Mouse (Mus musculus) urinary bladder, adult 18-20 months (tissue): ENCODE results near the gene Rbm33.

Experiments
- DNase-seq, 2 experiments: peaks; one replicate each; pipeline ENCODE4 v3.0.0; 2022; ENCODE audit warnings: low spot score in 2 of 2, mixed read lengths in 2 of 2

Gene Rbm33

DNA sequence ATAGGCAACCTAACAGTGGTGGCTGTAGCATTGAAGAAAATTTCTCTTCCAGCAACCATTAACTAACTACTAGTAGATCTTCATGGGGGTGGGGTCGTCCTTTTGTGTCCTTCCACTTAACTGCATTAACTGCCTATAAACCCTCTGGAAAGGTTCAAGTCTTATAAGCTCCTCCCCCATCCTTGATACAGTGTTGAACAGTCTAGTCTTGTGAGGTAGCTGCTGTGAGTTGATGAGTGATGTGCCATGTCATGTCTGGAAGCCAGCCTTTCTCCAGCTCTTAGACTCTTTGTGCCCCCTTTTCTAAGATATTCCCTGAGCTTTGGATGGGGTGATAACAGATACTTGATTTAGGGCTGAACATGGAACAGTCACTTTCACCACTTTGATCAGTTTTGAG lies 7.5 kb downstream of the Rbm33 start:
- DNase-seq = no peak

DNA sequence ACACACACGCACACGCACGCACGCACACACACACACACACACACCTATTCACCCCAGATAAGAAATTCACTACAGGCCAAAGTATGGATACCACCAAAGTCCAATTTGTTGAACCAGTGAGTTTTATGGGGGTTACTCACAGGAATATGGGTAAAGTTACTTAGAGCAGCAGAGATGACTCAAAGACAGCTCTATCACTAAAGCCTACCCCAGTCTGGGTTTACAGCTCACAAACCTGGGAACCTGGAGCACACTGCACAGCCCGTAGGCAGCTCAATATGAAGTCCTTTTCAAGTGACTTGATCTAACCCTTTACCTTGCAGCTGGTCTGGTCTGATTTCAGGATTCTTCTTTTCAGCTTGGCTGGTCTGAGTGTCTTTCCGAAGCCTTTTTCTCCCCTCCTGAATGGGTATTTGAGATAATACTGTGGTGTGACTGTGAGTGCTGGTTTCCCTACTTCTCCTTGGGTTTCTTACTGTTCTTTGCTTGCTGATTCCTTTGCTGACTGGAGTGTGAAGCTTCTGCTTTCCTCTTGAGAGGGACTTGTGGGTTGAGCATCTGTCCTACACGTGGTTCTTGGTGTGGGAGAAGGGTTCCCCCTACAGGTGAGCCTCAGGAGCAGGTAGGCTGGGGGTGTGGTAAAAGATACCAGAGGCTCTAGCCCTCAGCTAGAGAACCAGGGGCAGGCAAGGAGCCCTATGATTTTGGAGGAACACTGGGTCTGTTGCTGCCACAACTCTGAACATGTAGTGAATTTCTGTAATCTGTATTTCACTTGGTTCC lies 12.3 kb downstream of the Rbm33 start:
- no peak for DNase-seq

DNA sequence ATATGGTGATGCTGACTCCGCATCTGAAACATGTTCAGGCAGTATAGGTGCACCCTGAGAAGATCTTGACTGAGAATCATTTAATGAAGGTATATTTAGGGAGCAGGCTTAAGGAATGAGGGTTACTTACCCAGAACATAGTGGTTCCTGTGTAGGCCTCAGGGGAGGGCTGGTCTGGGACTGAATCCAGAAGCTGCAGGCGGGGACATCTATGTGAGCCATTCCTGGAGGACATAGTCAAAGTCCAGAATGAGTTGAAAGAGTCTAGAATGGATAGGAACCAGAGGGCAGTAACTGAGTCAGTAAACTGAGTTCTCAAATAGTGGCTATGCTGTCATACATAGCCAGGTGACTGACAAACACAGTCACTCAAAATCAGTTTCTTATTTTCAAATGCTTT lies 16.8 kb downstream of the Rbm33 start:
- DNase-seq = no peak

- no peak for DNase-seq
Observed at GRCm38 (mm10) chr5:28351857-28352513, 35.1 kb downstream of the Rbm33 start.

DNA sequence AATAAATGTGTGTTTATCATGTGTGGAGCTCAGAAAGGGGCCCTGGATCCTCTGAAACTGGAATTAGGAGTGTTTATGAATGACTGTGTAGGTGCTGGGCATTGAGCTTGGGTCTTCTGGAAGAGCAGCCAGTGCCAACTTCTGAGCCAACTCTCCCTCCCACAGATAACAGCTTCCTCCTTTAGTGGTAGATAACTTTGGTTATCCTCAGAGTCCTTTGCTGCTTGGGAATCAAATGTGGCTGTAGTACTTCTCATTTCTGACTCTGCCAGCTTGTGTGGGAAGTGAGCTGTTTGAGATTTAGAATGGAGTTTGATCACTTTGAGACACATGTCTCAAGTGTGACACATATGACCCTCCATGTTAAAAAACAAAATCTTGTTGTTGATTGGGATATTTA lies 38.7 kb downstream of the Rbm33 start:
- no peak for DNase-seq

DNA sequence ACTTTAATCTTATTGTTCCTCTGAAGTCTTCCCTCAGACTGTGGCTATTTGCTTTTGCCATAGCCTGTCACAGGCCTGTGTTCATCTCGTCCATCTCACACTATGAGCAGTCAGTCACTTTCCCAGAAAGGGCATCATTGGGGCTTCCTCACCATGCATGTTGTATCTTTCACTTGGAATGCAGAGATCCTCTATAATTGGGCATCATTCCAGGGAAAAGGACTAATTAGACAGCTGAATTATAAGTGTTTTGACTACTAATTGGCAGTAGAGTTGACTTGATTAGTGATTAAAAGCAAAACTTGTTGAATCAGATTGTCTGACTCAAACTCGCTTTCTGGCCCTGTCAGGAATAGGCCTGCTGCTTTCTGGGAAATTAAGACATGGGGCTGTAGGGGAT lies 43.8 kb downstream of the Rbm33 start:
- no peak for DNase-seq

DNA sequence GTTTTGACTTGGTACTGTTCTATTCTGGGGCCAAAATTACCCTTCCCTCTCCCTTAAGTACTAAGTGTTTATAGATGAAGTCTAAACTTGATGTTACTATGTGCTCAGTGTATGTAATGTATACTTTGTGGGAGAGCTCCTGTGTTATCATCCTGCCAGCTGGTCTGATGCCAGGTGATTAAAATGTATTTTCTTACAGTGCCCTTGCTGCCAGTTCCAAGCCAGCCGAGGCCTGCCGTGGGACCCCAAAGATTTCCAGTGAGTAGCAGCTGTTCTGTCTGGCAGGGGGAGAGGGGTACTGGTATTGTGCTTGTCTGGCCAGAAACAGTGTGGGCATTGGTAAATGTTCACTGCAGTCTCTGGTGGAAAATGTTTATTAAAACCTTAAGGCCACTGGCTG lies 51.1 kb downstream of the Rbm33 start:
- no peak for DNase-seq

GRCm38 (mm10) chr5:28370836-28371235 lies 53.9 kb downstream of the Rbm33 start:
- DNase-seq = no peak

DNA sequence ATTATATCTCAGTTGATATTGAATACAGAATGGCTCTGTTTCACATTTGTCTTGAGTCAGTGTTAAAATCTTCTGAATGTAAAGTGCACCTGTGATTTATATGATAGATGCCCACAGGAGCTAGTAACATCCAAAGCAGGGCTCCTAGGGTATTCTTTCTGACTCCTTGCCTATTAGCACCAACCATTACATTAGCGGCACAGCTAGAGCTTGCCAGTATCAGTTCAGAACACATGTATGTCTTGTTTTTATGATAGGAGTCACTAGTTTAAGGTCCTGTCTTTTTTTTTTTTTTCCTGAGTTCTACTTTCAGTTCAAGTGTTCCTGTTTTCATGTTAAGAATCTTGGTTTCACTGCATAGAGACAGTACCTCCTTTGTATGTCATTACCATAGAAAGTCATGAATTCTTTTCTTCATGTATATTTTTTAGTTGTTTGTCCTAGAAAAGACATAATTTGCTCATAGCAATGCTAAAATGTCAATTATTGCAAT lies 55.3 kb downstream of the Rbm33 start:
- DNase-seq = no peak

- no peak for DNase-seq
Observed at GRCm38 (mm10) chr5:28373498-28374427, 56.8 kb downstream of the Rbm33 start.

GRCm38 (mm10) chr5:28377299-28377698 lies 60.4 kb downstream of the Rbm33 start:
- DNase-seq = no peak

DNA sequence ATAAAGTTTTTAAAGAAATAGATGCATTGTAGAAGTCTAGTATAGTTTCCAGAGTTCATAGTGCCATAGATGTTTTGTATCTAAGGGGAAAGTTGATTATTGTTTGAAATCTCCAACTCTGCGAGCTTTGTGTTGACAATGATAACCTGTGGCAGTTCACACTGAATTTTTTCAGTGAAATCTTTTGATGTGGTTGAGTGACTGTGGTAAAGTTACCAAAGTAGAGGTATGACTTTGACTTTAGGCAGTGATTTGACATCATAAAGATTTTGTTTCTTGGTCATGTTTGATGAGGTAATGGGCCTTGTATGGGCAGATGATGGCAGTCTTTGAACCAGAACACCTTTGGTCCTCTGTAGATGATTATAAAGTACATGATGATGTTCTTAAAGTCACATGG lies 65.4 kb downstream of the Rbm33 start:
- DNase-seq = no peak

- DNase-seq = no peak
Observed at GRCm38 (mm10) chr5:28386783-28387182, 69.9 kb downstream of the Rbm33 start.

DNA sequence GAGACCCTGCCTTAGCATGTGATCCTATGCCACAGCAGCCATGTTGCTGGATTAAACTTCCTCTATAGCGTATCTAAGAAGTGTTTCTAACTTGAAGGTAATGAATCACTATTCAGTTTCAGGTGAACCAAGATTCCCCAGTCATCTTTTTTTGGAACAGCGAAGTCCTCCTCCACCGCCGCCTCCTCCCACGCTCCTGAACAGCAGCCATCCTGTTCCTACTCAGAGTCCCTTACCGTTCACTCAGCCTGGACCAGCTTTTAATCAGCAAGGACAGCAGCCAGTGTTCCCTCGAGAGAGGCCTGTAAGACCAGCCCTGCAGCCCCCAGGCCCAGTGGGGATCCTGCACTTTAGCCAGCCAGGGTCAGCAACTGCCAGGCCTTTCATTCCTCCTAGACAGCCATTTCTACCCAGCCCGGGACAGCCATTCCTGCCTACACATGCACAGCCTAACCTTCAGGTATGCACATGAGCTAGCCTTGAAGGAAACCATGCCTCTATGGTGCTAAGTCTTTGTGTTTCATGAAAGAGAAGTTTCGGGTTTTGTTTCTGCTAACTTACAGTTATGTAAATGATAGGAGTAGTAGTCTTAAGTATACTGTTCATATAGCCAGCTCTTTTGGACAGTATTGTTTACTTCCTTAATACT lies 70.7 kb downstream of the Rbm33 start:
- DNase-seq = no peak

GRCm38 (mm10) chr5:28388184-28388583 lies 71.3 kb downstream of the Rbm33 start:
- DNase-seq = peak; percentile 18 to 28

- no peak for DNase-seq
Observed at GRCm38 (mm10) chr5:28390189-28390588, 73.3 kb downstream of the Rbm33 start.

DNA sequence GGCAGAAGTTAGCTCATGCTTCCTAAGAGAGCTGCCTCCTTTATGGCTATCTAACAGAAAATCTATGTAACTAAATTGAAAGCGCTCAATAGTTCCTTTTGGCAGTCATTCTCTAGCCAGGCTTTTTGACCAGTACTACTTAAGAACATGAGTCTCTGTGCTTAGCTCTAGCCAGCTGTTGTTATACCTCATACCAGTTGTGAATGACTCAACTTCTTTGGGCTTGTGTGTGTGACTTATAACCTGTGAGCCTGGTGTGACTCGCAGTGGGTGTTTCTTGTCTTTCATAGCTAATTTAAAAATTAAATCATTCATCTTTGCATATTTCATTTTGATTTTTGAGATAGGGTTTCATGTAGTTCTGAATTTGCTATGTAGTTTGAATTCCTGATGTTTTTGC lies 80.4 kb downstream of the Rbm33 start:
- no peak for DNase-seq

DNA sequence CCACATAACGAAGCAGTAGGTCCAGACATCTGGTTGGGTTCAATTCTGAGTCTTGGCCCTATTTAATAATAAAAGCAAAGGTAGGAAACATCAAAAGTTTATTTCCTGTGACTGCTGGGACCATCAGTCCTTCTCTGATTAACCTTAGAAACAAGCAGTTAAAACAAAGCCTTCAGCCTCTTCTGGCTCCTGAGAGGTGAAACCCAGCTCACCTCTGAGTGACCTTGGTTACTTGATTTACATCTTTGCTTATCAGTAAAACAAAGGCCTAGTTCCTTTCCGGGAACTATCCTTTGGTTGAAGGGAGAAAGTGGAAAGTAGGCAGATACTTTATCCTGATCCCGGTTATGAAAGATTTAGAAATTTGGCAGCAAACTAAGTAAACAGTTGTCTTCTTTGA lies 81.8 kb downstream of the Rbm33 start:
- no peak for DNase-seq

- DNase-seq = peak in 1 of 2 experiments; percentile 17
Observed at GRCm38 (mm10) chr5:28399451-28400115, 82.7 kb downstream of the Rbm33 start.

DNA sequence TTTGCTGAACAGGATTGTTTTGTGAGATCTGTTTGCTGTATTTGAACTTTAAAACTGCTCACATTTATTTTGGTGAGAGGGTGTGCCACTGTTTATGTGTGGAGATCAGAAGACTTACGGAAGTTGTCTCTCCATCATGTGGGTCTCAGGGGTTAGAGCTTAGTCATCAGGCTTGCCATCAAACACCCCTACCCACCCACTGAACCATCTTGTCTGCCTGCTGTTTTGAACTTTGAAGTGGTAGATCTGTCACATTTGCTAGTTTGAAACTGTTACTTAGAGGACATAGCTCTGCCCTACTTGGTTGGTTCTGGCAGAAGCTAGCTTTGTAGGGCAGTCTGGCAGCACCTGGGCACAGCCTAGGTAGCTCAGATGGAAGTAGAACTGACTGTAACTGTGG lies 85.8 kb downstream of the Rbm33 start:
- no peak for DNase-seq

GRCm38 (mm10) chr5:28406662-28407061 lies 89.7 kb downstream of the Rbm33 start:
- no peak for DNase-seq
